Mouse (Mus musculus): ENCODE results near the gene Bcl6b.

Bcl6b gene

DNA sequence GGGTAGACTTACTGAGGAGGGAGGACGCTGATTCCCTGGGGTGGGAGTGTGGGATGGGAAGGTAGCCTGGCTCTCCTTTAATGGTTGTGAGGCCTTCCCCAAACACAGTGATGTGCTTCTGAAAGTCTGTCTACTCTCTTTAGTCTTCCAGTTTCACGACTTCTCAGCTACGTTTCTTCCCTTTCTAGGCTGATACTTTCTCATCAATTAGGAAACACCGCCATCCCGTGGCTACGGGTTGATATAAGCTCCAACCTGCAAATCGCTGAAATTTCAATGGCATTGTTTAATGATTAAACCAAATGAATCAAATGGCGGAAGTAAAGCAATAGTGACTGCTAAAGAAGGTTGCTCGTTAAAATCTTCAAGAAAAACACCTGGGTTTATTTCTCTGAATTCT, 16.7 kb downstream of the Bcl6b start:
- in situ Hi-C loops (cut with MseI, MboI), result no loop called here

DNA sequence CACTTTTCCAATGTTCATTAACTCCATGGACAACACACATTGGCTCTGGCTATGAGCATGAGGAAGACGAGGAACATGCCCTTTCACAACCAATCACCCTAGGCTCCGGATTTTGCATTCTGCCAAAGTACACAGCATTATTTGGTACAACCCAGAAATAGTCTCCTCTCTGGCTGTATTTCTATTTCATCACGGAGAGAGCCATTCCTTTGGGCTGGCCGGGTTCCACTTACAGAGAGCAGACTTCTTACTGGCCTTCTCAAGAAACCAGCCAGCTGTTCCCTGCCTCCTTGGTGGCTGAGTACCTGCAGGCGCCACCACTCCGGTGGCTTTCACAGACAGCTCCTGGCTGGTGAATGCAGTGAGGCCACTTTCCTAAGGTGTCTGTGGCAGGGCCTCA, 17.2 kb downstream of the Bcl6b start, which contains the start of gene Slc16a11:
Gene Slc16a11 (plus strand): TSS at position 330 of the 400 bp plus-strand sequence.
- in situ Hi-C loops (cut with MseI, MboI), result no loop called here

DNA sequence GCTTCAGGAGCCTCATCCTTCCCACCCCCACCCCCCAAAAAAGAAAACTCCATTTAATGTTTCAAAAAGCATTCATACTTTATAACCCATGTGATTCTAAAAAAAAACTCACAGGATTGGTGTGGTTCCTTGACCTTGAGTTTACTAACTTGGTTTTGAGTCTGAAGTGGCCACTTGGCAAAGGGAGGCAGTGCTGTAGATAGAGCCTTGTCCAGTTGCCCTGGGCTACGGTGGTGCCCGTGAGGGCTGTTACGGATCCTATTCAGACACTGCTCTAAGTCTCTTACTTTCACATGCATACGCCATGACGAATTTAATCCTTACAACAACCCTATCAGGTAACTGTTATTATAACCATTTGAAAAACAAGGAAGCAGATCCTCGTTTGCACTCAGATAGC, 17.6 kb downstream of the Bcl6b start:
- in situ Hi-C loops (cut with MseI, MboI), result no loop called here

DNA sequence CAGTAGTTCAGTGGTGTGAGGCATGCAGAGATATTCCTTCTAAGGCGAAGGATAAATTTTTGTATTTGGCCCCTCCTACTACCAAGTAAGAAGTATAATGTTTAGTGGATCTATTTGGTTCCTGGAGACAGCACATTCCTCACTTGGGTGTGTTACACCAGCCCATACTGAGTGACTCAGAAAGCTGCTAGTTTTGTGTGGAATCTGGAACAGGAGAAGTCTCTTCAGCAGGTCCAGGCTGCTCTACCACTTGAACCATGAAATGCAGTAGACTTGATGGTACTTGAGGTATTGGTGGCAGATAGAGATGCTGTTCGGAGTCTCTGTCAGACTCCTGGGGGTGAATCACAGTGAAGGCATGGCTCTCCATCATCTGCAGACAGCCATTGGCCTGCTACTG, 18.9 kb downstream of the Bcl6b start:
- in situ Hi-C loops (cut with MseI, MboI), result no loop called here

DNA sequence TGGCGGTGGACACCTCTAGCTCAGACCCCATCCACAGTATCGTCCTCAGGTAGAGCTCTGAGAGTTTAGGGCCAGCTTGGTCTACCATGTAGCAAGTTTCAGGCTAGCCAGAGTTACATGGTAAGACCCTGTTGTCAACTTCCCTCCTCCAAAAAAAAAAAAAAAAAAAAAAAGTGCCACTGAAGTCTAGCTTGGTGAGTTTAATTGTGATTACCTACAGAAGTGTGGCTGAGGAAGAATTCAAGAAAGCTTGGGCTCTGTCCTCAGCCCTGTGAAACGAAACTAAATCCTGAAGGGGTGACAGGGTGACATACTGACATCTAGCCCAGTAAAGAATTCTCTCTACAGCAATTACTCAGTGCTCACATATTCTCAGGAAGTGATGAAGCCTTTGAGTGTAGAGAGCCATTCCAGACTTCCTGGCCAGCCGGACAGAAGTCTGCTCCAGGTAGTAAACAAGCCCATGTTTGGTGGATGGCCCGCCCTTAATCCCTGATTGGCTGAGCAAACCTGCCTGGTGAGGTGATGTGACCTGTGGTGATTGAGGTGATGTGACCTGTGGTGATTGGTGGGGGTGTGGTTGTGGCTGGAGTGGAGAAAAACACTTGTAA, 20.7 kb downstream of the Bcl6b start:
- in situ Hi-C loops (cut with MseI, MboI), result loop anchor here in 1 of 2 experiments (5.0 kb wide), 1 partner anchor 37 kb away; no protein-coding TSS in a partner anchor

DNA sequence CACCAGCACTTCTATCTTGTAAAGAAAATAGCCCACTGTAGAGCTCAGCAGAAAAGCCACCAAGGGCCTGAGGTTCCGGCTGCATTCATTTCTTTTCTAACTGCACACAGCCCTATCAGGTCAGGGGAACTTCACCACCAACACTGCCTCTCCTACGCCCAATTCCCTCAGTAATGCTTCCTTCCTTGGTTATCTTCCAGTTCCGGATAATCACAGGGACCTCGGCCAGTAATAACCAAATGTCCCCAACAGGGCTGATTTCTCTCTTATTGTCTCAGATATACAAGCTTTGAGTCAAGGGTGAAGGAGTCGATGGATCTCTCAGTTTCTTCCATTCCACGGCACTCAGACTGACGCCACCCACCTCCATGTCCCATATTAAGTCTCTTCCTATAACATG, 22.3 kb downstream of the Bcl6b start:
- in situ Hi-C loops (cut with MseI, MboI), result loop anchor here in 1 of 2 experiments (5.0 kb wide), 1 partner anchor 35 kb away; no protein-coding TSS in a partner anchor

DNA sequence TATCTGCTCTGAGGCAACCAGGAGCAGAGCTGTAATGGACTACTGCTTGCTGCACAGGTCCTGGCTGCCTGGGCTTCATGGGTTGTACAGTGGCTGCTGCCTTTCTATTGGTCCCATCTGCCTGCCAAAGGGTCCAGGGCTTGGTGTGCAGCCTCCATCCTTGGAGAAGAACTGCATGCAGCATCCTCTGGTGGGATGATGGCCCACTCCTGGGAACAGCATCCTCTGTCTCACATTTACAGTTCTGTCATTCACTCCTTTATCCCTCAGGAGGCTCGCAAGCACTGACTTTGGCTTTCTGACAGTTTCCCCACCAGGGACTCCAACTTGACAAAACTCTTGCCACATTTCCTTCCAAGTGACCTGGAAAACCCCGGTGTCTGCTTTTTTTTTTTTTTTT, 22.8 kb downstream of the Bcl6b start:
- in situ Hi-C loops (cut with MseI, MboI), result loop anchor here in 1 of 2 experiments (5.0 kb wide), 1 partner anchor 34 kb away; no protein-coding TSS in a partner anchor

DNA sequence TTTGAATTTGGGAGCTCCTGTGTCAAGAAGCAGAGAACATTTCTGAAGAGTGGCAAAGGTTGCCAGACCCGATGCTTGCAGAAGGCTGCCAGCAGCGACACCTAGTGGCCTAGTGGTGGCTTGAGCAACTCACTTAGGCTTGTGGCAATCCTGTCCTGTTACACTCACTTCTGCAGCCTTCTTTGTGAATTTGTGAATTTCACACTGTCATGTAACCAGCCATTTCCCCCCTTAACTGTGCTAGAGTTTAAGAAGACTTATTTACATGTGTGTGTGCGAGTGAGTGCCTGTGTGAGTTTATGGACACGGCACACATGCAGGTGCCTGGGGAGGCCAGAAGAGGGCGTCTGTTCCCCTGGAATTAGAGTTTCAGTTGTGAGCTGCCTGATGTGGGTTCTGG, 27.9 kb downstream of the Bcl6b start:
- in situ Hi-C loops (cut with MseI, MboI), result no loop called here

DNA sequence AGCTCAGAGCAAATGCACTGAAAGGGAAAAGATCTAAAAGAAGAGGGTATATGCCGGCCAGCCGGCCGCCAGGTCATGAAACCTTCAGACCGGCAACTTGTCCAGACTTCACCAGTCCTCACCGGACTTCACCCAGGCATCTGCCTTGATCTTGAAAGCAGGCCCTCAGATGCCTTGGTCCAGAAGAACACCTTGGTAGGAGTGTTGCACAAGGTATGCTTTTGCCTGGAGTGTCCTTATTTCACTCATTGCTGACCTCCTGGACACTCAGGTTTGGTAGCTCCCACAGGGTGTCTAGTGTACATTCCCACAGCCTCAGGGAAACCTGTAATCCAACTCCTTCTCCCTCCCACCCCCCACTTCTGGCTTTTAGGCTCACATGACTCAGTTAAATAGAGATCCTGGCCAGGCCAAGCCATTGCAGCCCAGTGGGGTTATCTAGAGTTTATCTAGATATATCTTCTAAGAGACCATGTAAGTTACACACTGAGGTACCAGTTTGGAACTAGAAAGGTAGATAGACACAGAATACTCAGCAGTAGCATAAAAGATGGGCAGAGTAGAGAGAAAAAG, 29.5 kb downstream of the Bcl6b start:
- in situ Hi-C loops (cut with MseI, MboI), result no loop called here

DNA sequence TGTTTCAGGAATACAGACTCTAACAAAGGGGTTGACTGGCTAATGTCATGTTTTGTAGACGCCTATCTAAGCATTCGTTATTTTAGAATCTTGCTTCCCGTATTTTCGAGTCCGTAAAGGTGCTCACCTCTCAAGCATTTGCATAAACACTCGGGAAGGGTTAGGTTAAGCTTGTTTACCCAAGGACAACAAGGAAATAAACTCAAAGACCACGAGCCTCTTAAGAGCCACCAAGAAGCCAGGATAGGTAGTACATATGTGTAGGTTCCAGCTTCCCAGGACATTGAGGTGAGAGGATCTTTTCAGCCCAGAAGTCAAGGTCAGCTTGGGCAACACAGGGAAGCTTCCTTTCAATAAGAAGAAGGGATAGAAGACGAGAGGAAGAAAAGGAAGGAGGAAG, 30.5 kb downstream of the Bcl6b start:
- in situ Hi-C loops (cut with MseI, MboI), result no loop called here

DNA sequence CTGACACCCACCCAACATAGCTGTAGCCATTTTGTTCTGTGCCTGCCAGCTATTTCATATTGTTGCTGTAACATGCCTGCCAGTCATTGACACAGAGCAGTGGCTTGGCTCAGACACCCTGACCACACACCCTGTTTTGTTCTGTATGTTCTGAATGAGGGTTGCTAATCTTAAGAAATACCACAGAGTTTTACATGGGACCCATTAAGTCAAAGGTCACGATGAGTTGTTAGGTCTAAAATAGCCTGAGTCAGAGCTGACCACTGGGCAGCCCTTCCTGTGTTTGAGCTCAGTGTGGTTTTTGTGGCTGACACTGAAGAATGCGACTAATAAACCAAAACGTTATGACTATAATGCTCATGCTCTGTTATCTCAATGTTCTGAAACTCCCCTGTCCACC, 31.3 kb downstream of the Bcl6b start:
- in situ Hi-C loops (cut with MseI, MboI), result no loop called here

DNA sequence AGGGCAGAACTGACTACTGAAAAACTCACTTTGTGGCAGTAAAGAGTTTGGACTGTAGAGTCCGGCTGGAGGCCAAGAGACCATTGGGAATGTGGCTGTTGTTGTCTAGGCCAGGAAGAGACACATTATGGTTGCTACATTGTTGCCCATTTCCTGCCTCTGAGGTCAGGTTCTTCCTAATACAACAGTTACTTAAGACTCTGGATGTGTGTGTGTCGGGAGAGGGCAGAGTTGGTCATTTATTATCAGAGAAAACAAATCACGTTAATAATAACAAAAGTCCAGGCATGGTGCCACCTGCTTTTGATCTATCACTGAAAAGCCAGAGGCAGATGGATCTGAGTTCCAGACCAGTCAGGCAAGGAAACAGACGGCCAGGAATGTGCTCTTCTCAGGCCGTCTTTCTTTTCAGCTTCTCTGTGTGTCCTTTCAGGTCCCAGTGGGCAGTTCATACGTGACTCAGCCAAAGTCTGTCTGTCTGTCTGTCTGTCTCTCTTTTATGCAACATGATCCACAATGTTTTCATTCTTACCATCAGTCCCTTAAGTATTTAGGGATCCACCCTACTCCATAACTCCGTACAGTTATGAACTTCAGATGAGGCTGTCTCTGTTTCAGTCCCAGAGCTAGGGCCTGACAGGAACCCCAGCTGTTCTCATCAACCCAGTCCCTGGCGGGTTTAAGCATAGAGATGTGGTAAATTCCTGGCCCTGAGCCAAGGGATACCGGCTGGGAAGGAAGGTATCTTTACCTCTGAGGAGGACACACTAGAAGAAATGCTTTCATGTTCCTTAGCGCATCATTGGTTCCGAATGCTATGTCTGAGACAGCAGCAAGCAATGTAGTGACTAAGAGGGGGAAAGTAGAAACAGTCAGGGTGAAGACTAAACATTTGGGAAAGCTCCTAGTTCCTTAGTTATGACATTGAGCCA, 36.0 kb downstream of the Bcl6b start:
- in situ Hi-C loops (cut with MseI, MboI), result no loop called here

DNA sequence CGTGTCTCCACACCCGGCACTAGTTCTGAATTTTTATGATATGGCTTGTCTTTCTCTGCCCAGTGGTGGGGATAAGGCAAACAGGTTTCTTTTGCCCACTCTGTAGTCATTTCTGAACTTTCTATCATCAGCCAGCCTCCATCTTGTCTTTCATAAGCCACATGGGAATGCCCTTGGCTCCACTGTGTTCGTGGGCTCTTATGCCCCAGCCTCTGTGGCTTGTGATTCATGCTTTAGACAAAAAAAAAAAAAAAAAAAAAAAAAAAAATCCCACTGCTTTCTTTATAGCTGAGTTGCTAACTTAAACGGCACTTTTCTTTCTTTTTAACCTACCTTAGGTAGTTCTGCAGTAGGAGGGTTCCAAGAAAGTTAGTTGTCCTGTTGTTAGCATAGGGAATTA, 37.4 kb downstream of the Bcl6b start:
- in situ Hi-C loops (cut with MseI, MboI), result no loop called here

DNA sequence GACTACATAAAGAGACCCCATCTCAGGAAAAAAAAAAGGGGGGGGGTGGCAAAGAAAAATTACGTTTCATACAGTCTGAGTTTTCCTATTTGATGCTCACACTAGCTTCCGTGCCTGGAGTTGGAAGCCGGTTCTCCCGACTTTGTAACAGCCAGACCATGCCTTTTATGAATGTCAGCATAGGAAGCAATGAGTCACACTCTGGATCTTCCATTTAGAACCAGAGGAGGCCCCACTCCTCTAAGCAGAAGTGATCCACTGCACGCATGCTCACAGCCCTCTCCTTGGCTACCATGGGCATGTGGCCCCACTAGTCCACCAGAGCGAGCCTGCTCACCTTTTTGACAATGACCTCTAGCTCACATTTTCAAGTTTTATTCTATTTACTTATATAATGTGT, 38.4 kb downstream of the Bcl6b start:
- in situ Hi-C loops (cut with MseI, MboI), result no loop called here

DNA sequence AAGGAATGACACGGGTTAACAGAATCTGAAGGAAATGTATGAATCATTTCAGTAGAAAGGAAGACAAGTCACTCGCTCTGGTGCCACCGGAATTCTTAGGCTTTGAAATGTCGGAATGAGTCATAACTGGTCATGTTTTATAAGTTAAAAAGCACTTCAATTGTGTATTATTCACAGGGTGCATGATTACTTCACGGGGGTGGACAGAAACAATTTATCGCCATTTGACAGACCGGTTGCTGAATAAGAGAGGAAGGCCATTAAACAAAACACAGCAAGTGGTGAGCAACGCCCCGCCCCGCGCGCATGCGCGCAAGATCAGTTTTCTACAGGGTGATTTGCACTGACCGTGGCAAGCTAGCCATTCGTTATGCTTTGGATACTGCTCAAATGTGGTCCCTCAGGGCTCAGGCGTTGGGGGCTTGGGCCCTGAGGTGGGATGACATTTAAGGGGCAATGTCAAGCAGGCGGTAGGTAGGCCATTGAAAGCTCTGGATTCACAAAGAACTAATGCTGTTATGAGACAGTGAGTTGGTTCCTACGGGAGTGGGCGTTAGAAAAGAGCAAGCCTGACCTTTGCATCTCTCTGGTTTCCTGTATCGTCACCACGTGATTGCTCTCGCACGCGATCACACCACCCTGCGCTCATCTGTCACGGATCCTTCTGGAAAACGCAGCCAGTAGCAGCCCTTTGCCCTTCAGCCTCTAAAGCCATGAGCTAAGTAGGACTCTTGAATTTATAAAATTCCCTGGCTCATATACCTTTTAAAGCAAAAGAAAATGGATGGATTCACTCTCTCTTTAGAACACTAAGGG, 40.1 kb downstream of the Bcl6b start:
- in situ Hi-C loops (cut with MseI, MboI), result no loop called here

DNA sequence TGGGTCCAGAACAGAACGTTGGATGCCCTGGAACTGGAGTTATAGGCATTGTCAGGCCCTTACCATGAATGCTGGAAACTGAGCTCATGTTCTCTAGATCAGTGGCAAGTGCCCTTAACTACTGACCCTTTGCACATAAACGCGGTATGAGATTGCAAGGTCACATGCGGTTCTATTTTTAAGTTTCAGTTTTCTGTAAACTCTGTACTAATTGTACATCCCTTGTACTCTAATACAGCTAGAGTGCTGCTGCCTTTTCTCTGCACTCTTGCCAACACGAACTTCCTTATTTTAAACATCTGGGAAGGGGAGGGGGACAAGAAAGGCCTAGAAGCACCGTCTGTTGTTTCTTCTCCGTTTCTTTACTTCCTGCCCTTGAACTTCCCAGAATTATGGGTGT, 44.5 kb downstream of the Bcl6b start:
- in situ Hi-C loops (cut with MseI, MboI), result no loop called here

DNA sequence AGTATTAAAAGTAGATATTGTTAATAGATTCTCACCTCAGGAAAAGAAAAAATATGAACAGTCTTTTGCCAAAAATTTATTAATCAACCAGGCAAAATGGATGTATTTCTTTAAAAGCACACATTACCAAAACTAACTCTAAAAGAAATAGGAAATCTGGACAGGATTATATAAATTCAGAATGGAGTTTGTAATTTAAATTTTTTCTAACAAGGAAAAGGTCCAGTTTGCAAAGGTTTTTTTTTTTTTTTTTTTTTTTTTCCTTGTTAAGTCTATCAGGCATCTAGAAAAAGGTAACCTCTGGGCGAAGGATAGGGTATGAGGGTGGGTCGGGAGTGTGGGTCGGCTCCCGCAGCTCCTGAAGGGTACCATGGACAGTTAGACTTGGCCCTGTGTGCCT, 49.1 kb downstream of the Bcl6b start:
- in situ Hi-C loops (cut with MseI, MboI), result no loop called here

DNA sequence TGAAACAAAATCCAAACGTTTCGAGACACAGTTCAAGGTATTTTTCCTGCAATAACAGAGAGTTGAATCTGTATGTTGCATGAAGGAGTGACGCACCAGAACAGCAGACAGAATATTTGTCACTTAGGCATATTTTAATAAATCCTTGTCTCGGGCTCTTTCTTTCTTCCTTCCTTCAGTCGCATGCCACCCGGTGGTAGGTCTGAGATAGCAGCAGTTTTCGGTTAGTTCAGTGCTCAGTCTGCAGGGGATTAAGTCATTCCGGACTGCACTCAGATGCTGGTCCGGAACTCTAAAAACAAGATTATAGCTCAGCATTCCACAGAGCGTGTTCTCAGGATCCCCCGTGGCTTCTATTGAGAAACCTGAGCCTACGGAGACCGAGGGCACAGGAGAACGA, 50.2 kb downstream of the Bcl6b start:
- in situ Hi-C loops (cut with MseI, MboI), result no loop called here

DNA sequence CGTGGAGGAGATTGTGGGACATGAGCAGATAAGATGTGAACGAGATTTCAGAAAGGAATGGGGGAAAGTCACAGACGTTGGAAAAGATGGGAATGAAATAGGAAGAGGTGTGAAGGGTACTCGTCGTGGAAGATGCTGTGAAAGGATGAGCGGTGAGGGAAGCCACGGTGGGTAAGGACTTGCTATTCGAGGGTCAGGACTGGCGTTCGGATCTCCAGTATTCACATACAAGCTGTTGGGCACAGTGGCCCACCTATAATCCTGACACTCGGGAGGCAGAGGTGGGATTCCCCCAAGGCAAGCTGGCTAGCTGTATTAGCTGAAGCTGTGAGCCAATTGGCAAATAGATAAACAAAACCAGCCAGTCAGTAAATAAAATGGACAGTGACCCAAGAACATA, 50.8 kb downstream of the Bcl6b start:
- in situ Hi-C loops (cut with MseI, MboI), result no loop called here

DNA sequence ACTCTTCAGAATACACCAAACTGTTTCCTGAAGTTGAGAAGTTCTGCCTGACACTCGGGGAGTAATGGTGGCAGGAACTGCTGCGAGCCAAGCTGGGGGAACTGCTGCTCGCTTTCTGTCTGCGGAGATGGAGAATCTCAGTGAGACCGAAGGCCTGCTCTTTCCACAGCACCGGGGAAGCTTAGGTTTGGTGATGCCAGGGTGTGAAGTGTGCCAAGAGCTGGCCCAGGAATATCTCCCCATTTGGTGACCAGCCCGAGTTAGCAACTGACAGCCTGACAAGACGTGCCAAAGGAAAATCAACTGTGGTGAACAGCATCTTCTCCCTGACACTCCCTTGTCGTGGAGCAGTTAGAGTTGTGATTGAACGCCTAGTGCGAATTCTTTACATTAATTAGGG, 51.3 kb downstream of the Bcl6b start:
- in situ Hi-C loops (cut with MseI, MboI), result no loop called here

DNA sequence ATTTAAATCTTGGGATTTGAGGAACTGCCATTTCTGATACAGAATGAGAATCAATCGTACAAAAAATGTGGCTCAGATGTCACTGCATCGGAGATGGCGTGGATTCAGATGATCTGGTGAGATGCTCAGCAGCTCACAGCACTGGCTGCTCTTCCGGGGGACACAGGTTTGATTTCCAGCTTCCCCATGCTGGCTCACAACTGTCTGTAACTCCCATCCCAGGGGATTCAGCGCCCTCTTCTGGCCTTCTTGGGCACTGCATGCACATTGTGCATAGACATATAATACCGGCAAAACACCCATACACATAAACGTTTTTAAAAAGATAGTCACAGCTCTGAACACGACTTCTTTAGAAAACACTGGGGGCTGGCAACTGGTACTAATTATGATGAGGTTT, 52.0 kb downstream of the Bcl6b start:
- in situ Hi-C loops (cut with MseI, MboI), result no loop called here

DNA sequence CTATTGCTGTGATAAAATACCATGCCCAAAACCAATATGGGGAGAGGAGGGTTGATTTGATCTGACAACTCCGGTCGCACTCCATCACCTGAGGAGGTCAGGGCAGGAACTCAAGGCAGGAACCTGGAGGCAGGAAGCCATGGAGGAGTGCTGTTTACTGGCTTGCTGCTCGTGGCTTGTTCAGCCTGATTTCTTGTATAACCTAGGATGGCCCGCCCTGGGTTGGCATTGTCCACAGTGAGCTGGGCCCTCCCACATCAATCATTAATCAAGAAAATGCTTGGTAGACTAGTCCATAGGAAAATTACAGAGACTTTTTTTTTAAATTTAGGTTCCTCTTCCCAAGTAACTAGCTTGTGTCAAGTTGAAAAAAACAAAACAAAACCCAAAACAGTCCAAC, 55.1 kb downstream of the Bcl6b start:
- in situ Hi-C loops (cut with MseI, MboI), result loop anchor here in 1 of 2 experiments (5.0 kb wide), 1 partner anchor 33 kb away; no protein-coding TSS in a partner anchor

Measured in mouse trophoblast stem cell (cell line).